Mouse (Mus musculus) kidney, embryonic 16.5 days (tissue): ENCODE data around the gene Pgbd5. TPM values are rescaled to one million over a fixed set of nuclear protein-coding genes. Genes with fewer than 3 reads are reported as not detected.

Source experiments
- ATAC-seq: fragments of 200-750 bp; cut with Nextera tagmentation; 2 replicates; pipeline ENCODE4 v1.8.0; 2017; ENCODE audit warnings: moderate TSS enrichment; ENCODE audit not compliant: low FRiP score, low TSS enrichment
- H3K27ac ChIP-seq: fragments of 300-500 bp; sonication (generic); 2 replicates; pipeline ENCODE4 v1.5.1; 2014; ENCODE audit warnings: low read length
- H3K27me3 ChIP-seq: fragments of 300-500 bp; sonication (generic); 2 replicates; pipeline ENCODE4 v1.6.1; 2014; ENCODE audit warnings: low read length, control low read depth, mixed read lengths; ENCODE audit not compliant: insufficient read depth
- H3K36me3 ChIP-seq: fragments of 300-500 bp; sonication (generic); 2 replicates; pipeline ENCODE4 v1.6.1; 2014; ENCODE audit warnings: low read length, control low read depth, mixed read lengths; ENCODE audit not compliant: insufficient read depth
- H3K4me1 ChIP-seq: fragments of 300-500 bp; sonication (generic); 2 replicates; pipeline ENCODE4 v1.6.1; 2014; ENCODE audit warnings: low read length, control low read depth, mixed read lengths; ENCODE audit not compliant: insufficient read depth
- H3K4me2 ChIP-seq: fragments of 300-500 bp; sonication (generic); replicated peaks from 2 replicates; pipeline ENCODE4 v1.6.1; 2014; ENCODE audit warnings: low read depth, low read length
- H3K4me3 ChIP-seq: fragments of 300-500 bp; sonication (generic); 2 replicates; pipeline ENCODE4 v1.5.1; 2014; ENCODE audit warnings: mild to moderate bottlenecking, low read length
- H3K9ac ChIP-seq: fragments of 300-500 bp; sonication (generic); replicated peaks from 2 replicates; pipeline ENCODE4 v1.6.1; 2014; ENCODE audit warnings: low read length
- H3K9me3 ChIP-seq: fragments of 300-500 bp; sonication (generic); 2 replicates; pipeline ENCODE4 v1.6.1; 2016; ENCODE audit warnings: low read length, control low read depth
- WGBS: fragments of 180-500 bp; shearing (Covaris S2); extraction: QIAGEN DNeasy Blood & Tissue Kit; methylation state at CpG from one replicate; pipeline ENCODE4 v1.1.7; 2014; 5-methylcytosine and 5-hydroxymethylcytosine counted together
- polyA plus RNA-seq: library from polyadenylated mRNA; unstranded; fragments of >200 nt; fragmentation: Nextera tagmentation; extraction: Ambion mirVana; gene quantifications from 2 replicates; pipeline ENCODE4 v1.2.1, GENCODE M21; 2015

Gene Pgbd5
- polyA plus RNA-seq = 0.53 and 0.55 TPM in 2 replicates

DNA sequence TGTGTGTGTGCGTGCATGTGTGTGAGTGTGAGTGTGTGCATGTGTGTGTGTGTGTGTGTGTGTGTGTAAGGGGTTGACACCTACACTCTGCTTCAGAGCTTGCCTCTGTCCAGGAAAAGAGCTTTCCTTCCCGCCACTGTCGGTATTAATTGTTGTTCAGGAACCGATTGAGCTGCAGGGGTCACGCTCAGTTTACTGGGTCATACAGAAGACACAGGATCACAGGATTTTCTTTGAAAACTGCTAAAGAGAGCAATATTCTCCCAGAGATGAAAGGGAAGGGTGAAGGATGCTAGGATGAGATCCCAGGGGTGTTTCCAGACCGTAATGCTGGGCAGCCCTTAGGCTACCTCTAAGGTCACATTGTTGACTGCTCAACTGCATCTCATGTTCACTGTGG lies at the start of gene Pgbd5:
TSS of gene Pgbd5 (minus strand) at position 101 of the 400 bp plus-strand sequence.
- Histone ChIP-seq H3K4me2 (no peak within 1 kb of the TSS), H3K9ac (no peak within 1 kb of the TSS), H3K4me1 (0 out of 2 replicates have a peak, but pooled peaks cover 2% of the 10 kb centered on the region), H3K4me3 (no peak within 1 kb of the TSS), H3K9me3 (no peaks in the 10 kb centered on the region), H3K27me3 (no peaks in the 10 kb centered on the region), H3K36me3 (no peaks in the 10 kb centered on the region), H3K27ac (no peak within 1 kb of the TSS)
- WGBS = 65% methylated on average over 6 of the region's 6 CpGs
- ATAC-seq = no peak

- no peak overlapping the region for H3K9ac ChIP-seq
- no peak for ATAC-seq
- H3K9me3 ChIP-seq = no peaks in the 10 kb centered on the region; the same call in 1 of the 2 replicates
- 74% methylated on average over 7 of the region's 7 CpGs for WGBS
- no peak overlapping the region for H3K4me2 ChIP-seq
- no peak overlapping the region for H3K4me3 ChIP-seq
- no peaks in the 10 kb centered on the region for H3K4me1 ChIP-seq
- no peak overlapping the region for H3K27ac ChIP-seq
- no peaks in the 10 kb centered on the region for H3K27me3 ChIP-seq
- no peaks in the 10 kb centered on the region for H3K36me3 ChIP-seq
Observed at GRCm38 (mm10) chr8:124483356-124484115, 44.1 kb upstream of the Pgbd5 start.

GRCm38 (mm10) chr8:124482790-124483189 lies 43.3 kb upstream of the Pgbd5 start:
- Histone ChIP-seq H3K27ac (no peak overlapping the region), H3K27me3 (no peaks in the 10 kb centered on the region), H3K9ac (no peak overlapping the region), H3K9me3 (no peaks in the 10 kb centered on the region; the same call in 1 of the 2 replicates), H3K4me3 (no peak overlapping the region), H3K4me2 (no peak overlapping the region), H3K4me1 (no peaks in the 10 kb centered on the region), H3K36me3 (no peaks in the 10 kb centered on the region)
- no peak for ATAC-seq
- WGBS = 84% methylated on average over 2 of the region's 2 CpGs

- 64% methylated on average over 8 of the region's 8 CpGs for WGBS
- no peak for ATAC-seq
- no peak overlapping the region for H3K4me3 ChIP-seq
- no peak overlapping the region for H3K27ac ChIP-seq
- no peak overlapping the region for H3K9ac ChIP-seq
- H3K9me3 ChIP-seq = no peaks in the 10 kb centered on the region; the same call in 1 of the 2 replicates
- 0 out of 2 replicates have a peak, but pooled peaks cover 2% of the 10 kb centered on the region for H3K4me1 ChIP-seq
- no peaks in the 10 kb centered on the region for H3K27me3 ChIP-seq
- no peak overlapping the region for H3K4me2 ChIP-seq
- no peaks in the 10 kb centered on the region for H3K36me3 ChIP-seq
Observed at GRCm38 (mm10) chr8:124480321-124480720, 40.9 kb upstream of the Pgbd5 start.

DNA sequence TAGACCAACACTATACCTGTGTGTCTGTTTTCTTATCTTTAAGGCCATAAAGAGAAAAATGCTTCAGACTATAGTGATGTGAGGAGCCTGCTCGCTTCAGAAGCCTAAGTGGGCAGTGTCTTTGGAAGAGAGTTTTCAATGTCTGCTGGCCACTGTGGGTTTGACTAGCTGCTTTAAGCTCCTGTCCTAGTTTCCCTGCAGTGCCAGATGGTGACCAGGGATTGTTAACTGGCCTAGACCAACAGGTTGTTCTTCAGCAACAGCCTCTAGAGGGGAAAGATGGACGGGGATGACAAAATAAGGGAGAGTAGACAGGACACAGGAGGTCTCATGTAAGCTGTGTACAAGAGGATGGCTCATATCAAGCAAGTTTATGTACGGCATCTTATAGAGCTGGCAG lies 39.8 kb upstream of the Pgbd5 start:
- Histone ChIP-seq H3K27me3 (no peaks in the 10 kb centered on the region), H3K4me1 (0 out of 2 replicates have a peak, but pooled peaks cover 2% of the 10 kb centered on the region), H3K36me3 (no peaks in the 10 kb centered on the region), H3K27ac (no peak overlapping the region), H3K4me3 (no peak overlapping the region), H3K9me3 (no peaks in the 10 kb centered on the region; the same call in 1 of the 2 replicates), H3K4me2 (no peak overlapping the region), H3K9ac (no peak overlapping the region)
- WGBS = 80% methylated on average over 3 of the region's 3 CpGs
- no peak for ATAC-seq

- H3K9ac ChIP-seq = no peak overlapping the region
- no peaks in the 10 kb centered on the region for H3K36me3 ChIP-seq
- 0 out of 2 replicates have a peak, but pooled peaks cover 2% of the 10 kb centered on the region for H3K4me1 ChIP-seq
- H3K4me3 ChIP-seq = no peak overlapping the region
- no peaks in the 10 kb centered on the region for H3K9me3 ChIP-seq
- no peak overlapping the region for H3K4me2 ChIP-seq
- H3K27me3 ChIP-seq = no peaks in the 10 kb centered on the region
- no peak overlapping the region for H3K27ac ChIP-seq
- ATAC-seq = no peak
- WGBS = 30% methylated on average over 9 of the region's 9 CpGs
Observed at GRCm38 (mm10) chr8:124476701-124477100, 37.2 kb upstream of the Pgbd5 start.

- no peaks in the 10 kb centered on the region for H3K27me3 ChIP-seq
- H3K4me2 ChIP-seq = no peak overlapping the region
- H3K4me1 ChIP-seq = 0 out of 2 replicates have a peak, but pooled peaks cover 2% of the 10 kb centered on the region
- no peak overlapping the region for H3K9ac ChIP-seq
- ATAC-seq = no peak
- H3K27ac ChIP-seq = no peak overlapping the region
- H3K36me3 ChIP-seq = no peaks in the 10 kb centered on the region
- no peaks in the 10 kb centered on the region for H3K9me3 ChIP-seq
- no peak overlapping the region for H3K4me3 ChIP-seq
- WGBS = 36% methylated on average over 5 of the region's 5 CpGs
Observed at GRCm38 (mm10) chr8:124475690-124476089, 36.2 kb upstream of the Pgbd5 start.

GRCm38 (mm10) chr8:124464641-124465040 lies 25.2 kb upstream of the Pgbd5 start:
- Histone ChIP-seq H3K36me3 (no peaks in the 10 kb centered on the region), H3K9me3 (no peaks in the 10 kb centered on the region), H3K27me3 (no peaks in the 10 kb centered on the region), H3K4me3 (no peak overlapping the region), H3K4me2 (no peak overlapping the region), H3K27ac (no peak overlapping the region), H3K4me1 (no peaks in the 10 kb centered on the region), H3K9ac (no peak overlapping the region)
- no peak for ATAC-seq
- WGBS = 62% methylated on average over 2 of the region's 2 CpGs

DNA sequence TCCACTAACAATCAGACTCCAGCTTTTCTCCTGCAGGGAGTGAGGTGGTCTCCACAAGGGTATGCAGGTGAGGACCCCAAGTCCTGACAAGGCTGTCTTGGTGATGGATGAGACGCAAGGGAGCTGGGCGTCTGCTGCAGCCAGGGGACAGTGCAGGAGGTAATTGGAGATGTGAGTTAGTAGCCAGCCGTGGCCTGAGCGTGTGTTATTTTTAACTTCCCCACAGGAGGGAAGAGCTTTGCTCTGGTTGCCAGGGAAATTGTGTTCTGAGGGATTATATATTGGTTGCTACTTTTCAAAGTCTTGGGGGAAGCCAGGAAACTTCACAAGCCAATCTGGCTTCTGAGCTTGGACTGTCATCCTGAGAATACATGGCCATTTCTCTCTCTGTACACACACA lies 23.7 kb upstream of the Pgbd5 start:
- H3K4me1 ChIP-seq = no peaks in the 10 kb centered on the region
- no peaks in the 10 kb centered on the region for H3K27me3 ChIP-seq
- 14% methylated on average over 4 of the region's 4 CpGs for WGBS
- no peaks in the 10 kb centered on the region for H3K9me3 ChIP-seq
- H3K9ac ChIP-seq = no peak overlapping the region
- H3K27ac ChIP-seq = no peak overlapping the region
- no peak overlapping the region for H3K4me3 ChIP-seq
- no peaks in the 10 kb centered on the region for H3K36me3 ChIP-seq
- H3K4me2 ChIP-seq = no peak overlapping the region
- ATAC-seq = no peak

GRCm38 (mm10) chr8:124462192-124462591 lies 22.7 kb upstream of the Pgbd5 start:
- H3K4me2 ChIP-seq = no peak overlapping the region
- no peaks in the 10 kb centered on the region for H3K4me1 ChIP-seq
- no peaks in the 10 kb centered on the region for H3K27me3 ChIP-seq
- no peak overlapping the region for H3K27ac ChIP-seq
- ATAC-seq = no peak
- H3K4me3 ChIP-seq = no peak overlapping the region
- WGBS = 84% methylated on average over 9 of the region's 9 CpGs
- H3K36me3 ChIP-seq = no peaks in the 10 kb centered on the region
- no peak overlapping the region for H3K9ac ChIP-seq
- no peaks in the 10 kb centered on the region for H3K9me3 ChIP-seq
